Mouse (Mus musculus) retina, embryonic 14.5 days (tissue): Measurements from ENCODE around the gene Ackr3.
A peak's percentile ranks its signal among the peaks of the same experiment; 100 is the strongest.

Source experiments
- DNase-seq: peaks from one replicate; pipeline ENCODE4 v3.0.0-alpha.2; 2015; ENCODE audit warnings: low spot score

Ackr3 gene

DNA sequence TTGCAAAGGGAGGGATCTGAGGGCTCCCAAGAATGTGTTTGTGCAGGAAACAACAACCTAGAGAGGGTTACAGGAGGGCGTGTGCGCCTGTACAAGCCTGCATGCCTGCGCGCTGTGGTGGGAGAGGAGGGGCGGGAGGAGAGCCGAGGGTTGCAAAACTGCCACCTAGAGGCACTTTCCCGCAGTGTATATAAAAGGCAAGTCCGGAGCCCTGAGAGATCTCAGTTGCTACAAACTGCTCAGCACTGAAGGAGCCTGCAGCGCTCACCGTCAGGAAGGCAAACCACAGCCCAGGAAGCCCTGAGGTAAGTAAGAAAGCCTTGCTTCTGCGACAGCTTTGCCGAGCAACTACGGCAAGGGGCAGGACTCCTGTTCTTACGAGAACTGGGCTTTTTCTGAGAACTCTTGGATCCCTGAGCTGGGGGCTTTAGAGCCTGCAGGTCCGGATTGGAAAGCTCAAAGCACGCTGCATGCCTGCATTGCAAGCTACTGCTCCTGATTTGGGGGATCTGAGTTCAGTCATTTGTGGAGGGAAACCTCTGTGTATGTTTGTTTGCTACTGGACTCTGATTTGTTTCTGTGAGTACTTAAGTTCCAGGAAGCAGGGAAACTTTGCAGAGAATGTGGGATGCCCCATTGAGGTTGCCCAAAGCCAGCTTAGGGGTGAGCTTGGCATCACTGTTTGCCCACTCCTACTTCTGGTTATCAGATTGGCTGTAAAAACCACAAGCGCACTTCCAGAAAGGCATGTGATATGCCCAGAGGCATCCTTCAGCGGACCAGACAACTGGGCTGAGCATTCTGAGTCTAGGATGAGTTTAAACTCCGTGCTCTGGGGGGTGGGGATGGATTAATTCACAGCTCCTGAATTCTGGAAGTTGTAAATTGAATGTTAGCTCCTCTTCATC is at the start of gene Ackr3:
Gene Ackr3, plus strand, starts transcription at position 198 of the 908 bp plus-strand sequence.
- DNase-seq, result peak; percentile 91

DNA sequence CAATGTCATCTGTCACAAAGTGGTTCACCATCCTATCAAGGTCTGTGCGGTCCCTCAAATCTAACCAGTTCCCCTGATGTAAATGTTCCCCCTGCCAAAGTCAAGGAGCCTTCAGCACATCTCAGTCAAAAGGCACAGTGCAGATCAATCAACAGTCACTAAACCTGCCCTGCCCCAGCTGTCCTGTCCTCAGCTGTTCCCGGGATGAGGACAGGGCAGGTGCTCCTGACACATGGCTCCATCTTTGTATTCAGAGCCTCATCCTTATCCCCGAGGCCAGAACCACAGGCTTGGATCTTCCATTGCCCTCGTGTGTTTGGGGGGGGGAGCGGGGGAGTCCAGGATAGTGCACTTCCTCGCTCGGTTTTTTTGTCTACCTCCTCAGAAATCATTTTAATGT is 47.2 kb upstream of the Ackr3 start:
- DNase-seq, result no peak

DNA sequence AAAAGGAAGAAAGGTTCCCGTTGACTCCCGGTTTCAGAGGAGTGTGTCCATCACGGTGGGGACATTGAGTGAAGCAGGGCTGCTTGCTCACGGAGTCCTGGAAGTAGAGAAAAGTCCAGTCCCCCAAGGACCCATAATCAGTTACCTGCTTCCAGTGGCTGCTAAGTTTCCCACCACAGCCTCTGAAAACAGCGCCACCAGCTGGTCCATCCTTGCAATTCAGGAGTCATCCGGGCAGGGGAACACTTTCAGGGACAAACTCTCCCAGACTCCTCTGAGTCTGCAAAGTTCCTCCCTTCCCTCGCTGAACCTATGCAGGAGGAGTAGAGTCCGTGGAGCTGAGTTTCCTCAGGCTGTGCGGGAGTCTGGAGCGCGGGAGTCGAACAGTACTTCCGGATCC is 43.9 kb upstream of the Ackr3 start:
- DNase-seq, result peak; percentile 38

DNA sequence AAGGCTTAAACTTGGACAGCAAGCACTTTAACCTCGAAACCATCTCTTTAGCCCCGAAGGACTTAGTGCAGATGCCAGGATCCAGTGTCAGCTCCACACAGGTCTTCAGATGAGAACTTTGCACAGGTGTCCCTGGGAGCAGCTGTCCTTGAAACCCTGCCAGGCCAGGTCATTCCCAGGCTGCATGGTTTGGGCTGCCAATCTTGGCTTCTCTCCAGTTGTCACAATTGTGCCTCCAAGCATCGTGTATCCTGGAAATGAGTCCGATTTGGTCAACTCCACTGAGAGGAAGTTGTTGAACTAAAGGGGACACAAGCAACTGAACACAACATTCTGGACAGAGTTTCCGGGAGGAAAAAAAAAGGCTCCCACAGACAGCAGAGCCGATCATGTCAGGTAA is 42.2 kb upstream of the Ackr3 start:
- no peak for DNase-seq

DNA sequence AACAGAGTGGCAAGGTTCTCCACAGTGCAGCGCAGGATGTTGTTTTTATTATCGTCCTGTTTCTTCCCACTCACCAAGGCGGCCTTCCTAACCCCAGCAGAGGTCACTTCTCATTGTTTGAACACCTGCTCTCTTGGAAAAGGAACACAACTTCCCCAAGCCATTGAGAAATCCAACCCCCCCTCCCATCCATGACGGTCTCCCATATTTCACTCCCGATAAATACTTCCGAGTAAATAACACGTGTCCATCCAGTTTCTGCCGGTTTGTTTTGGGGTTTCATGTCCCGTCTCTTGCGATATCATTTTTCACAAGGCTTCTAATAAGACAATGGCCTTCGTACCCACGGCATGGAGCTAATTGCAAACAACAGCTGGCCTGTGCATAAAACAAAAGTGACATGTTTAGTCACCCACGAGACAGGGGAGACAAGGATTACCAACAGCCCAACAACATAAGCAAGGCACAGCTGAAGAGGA is 41.4 kb upstream of the Ackr3 start:
- DNase-seq, result peak; percentile 79

DNA sequence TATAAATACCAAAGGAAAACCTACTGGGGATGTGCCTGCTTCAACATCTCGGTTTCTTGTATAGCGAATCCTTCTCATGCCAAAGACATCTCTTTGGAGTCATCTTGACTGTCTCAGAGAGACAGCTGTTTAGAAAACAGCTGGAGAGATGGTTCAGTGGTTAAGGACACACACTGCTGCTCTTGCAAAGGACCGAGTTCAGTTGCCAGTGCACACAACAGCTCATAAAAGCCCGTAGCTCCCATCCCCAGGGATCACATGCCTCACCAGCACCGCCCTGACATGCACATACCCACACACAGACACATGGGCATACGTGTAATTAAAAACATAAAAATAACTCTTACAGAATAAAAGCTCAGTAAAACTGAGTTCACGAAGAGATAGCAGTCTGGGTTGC is 40.6 kb upstream of the Ackr3 start:
- DNase-seq, result no peak

DNA sequence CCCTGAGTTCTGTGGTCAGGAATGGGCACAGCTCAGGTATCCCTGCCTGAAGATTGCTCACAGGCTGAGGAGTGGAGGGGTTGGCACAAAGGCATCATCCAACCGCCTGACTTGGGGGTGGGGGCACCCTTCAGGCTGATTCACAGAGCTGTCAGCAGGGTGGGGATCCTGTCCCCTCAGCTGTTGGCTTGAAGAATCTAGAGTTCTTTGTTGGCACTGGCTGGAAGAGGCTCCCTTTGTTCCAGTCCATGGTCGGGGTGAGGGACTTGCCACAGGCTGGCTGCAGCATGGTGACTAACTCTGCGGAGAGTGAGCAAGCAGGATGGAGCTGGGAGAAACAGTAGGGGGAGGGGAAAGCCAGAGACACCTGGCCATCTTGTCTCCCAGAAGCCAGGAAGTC is 39.5 kb upstream of the Ackr3 start:
- no peak for DNase-seq

DNA sequence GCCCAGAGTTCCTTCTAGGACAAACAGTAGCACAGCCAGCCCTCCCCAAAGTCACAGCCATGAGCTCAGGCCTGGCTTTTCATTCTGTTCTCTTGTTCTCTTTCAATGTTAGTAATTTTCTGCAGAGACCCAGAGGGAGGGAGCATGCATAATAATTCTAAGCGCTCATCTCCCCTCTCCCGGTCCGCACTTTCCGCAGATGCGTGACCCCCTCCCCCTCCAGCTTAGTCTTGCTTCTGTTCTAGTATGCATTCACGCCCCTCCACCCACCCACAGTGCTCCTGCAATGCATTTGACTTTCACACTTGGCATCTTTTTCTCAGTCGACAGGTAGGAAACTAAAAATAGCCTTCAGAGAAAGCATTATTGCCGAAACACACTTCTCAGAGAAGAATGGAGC is 29.4 kb upstream of the Ackr3 start:
- DNase-seq, result no peak

DNA sequence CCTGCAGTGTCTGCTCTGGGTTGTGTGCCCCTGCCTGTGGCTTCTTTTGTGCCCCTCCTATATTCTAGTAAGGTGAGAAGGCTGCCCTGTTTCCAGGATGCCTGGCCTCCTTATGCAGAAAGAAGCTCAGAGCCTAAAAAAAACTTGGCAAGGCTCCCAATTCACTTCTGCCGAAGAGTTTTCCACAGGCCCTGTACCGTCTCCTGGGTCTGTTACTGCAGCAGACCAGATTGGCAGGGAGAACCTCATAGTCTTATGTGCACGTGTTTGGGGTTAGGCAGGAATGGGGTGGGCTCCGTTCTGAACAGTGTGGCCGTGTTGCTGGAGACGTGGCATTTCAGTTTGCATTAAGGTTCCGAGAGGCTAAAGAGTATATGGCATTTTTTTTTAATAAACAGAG is 27.6 kb upstream of the Ackr3 start:
- no peak for DNase-seq

DNA sequence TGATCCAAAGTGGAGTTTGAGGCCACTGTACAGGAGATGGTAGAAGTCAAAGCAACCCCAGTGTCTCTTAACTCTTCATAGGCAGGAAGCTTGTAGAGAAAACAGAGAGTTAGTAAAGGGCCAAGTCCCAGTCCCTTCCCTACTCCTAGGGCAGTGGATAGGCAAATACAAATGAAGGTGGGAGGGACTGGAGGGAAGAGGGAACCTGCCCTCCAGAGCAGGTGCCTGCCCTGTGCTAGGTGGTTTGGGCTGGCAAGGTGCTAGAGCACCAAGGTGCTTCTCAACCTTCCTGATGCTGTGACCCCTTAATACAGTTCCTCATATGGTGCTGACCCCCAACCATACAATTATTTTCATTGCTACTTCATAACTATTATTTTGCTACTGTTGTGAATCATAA is 26.2 kb upstream of the Ackr3 start:
- no peak for DNase-seq

DNA sequence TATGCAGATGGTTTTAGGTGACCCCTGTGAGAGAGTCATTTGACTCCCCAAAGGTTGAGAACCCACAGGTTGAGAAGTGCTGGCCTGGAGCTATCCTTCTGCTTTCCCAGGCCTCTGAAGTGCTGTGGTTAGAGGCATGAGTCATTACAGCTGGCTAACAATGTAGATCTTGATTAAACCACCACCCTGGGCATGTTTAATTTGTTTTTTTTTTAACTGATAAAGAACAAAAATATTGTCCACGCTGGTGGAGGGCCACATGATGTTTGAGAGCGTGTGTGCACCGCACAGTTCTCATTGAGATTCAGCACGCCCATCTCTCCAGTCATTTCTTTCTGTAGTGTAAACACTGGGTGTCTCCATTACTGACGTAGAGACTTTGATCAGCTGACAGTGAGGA is 25.8 kb upstream of the Ackr3 start:
- DNase-seq, result no peak

DNA sequence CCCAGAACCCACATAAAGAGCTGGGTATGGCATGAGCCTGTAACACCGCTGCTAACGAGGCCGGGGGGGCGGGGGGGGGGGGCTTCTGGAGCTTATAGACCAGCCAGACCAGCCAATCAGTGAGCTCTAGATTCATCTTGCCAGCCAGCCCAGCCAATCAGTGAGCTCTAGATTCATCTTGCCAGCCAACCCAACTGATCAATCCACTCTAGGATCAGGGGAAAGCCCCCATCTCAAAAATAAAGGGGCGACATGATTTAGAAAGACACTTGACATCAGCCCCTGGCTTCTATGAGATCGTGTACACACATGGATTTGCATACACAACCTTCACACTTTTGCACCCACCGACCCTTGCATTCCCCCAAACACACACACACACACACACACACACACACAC is 23.3 kb upstream of the Ackr3 start:
- DNase-seq, result no peak

DNA sequence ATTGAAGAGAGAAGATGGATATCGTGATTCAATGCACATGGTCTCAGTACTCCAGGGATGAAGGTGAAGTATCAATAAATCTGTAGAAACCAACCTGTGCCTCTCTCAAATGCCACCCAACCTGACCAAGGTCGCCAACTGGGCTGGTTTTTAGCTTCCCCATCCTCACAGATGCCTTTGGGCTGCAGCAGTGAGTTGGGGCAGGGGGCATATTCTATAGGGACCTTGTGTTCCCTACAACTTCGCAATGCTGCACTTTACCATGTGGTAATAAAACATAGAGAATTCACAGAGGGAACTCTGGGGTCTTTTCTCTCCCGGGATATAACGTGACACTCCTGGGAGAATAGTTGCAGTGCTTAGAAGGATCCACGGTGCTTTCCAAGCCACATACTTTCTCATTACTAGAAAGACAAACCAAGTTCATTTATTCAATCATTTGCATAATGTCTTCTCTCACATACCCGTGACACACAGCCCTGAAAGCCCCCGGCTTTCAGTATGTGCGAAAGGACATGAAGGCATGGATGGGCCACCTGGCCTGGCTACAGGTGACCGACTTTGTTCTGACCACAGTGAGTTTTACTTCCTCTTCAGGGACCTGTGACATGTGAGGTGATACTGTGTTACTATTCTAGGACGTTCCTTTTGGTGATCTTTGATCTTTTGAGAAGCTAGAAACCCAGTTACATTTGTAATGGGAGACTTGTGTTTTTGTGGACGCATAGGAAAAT is 22.6 kb upstream of the Ackr3 start:
- DNase-seq, result no peak

DNA sequence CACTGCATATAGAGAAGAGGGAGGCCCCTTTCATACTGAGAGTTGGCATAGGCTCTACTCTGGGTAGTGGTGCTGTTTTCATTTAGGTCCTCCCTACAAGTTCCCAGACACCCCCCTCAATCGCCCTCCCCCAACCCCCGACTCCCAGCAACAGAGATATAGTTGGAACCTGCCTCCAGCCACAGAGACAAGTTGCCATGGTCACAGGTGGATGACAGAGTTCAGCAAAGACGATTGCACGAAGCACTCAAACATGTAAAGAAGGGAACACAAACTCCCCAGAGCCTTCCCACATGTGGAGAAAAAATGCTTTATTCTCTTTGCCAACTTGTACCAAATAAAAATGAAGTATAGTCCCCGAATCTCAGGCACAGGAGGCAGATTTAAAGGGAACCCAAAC is 21.3 kb upstream of the Ackr3 start:
- no peak for DNase-seq

DNA sequence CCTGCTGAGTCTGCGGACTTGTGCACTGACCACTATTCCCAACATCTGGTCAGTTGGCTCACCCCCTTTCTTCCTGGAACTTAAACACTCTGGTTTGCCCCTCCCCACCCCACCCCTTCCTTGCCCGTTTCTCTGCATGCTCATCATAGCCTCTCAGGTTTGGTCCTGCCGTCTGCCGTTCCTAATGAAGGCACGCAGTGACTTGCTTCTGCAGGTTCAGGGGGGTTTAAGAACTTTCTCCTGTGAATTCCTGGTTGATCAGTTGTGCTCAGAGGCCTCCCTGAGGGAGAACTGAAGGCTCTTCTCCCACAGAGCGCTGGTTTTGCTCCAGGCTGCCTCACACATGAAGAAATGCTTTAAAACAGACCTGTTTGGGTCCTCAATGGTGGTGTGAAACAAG is 20.2 kb upstream of the Ackr3 start:
- no peak for DNase-seq

DNA sequence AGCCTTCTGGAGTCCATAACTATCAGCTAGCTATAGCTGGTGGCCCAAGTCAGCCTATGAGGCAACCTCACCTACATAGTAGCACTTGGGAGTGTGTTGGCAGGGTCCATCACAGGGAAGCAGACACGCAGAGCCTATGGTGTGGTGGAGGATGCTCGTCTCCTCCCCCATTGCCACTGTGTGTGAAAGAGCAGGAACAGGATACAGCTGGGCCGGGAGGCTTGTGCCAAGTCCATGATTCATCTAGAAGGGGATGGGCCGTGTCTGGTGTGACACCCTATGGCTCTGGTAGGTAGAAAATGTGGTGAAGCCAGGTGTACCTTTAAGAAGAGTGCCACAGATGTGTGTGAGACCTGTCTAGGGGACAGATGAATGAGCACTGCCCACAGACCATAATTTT is 17.6 kb upstream of the Ackr3 start:
- DNase-seq, result no peak

DNA sequence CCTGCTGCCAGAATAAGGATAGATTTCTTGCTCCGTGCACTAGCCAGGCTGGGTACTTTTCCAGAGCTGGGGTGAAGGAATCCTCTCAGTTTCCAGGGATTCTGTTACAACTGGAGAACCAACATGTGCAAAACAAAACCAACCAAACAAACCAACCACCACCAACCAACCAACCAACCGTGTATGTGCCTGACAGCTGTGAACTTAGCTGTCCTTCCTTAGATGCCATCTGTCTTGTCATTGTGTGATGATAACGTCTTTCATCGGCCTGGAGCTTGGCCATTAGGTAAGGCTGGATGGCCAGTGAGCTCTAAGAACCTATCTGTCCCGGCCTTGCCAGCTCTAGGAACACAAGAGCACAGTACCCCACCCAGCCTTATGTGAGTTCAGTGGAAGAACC is 16.9 kb upstream of the Ackr3 start:
- DNase-seq, result no peak

DNA sequence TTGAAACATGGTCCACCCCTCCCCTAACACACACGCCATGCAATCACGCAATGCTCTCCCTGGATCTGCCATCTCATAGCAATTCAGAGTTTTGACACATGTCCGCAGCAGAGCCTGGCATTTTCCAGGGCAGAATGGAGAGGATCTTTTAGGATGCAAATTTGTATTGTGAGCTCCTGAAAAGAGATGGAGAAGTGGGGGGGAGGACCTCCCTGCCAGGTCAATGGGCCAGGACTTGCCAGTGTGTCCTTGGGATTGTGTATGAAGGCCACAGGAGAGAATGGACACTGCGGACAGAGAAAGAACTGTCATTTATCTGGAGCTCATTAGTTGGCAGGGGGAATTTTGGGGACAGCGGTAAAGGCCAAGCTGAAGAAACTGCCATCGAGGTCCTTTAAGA is 14.7 kb upstream of the Ackr3 start:
- DNase-seq, result no peak

DNA sequence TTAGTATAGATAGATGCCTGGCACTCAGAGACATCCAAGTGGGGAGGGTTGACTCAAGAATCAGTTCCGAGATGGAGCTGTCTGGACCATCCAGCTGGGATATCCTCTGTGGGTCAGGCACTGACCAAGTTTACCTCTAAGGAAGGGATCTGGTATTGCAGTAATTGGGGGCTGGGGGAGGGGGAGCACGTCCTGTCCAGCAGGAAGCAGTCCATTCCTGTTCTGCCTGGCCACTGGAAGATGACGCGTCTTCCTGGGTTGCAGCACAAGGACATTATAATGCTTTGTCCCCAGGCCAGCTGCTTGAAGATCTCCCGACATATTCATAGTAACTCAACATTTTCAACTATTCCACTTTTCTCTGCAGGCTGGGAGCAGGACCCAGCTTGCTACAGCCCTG is 2.5 kb upstream of the Ackr3 start:
- no peak for DNase-seq

DNA sequence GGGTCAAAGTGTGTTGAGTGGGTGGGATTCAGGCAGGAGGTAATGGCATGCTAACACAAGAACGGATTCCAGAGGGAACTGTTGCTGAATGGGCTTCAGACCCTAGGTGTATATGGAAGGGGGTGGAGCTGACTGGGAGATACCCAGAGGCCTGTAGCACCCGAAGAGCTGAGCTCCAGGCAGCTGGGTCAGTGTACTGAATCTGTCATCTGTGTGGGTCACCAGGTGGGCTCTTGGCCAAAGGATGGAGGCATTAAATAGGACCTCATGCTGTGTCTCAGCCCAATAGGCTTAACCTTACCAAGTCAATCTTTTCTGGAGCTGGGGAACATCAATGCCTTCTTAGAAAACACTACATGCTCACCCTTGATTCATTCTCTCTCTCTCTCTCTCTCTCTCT is 2.1 kb upstream of the Ackr3 start:
- DNase-seq, result no peak

DNA sequence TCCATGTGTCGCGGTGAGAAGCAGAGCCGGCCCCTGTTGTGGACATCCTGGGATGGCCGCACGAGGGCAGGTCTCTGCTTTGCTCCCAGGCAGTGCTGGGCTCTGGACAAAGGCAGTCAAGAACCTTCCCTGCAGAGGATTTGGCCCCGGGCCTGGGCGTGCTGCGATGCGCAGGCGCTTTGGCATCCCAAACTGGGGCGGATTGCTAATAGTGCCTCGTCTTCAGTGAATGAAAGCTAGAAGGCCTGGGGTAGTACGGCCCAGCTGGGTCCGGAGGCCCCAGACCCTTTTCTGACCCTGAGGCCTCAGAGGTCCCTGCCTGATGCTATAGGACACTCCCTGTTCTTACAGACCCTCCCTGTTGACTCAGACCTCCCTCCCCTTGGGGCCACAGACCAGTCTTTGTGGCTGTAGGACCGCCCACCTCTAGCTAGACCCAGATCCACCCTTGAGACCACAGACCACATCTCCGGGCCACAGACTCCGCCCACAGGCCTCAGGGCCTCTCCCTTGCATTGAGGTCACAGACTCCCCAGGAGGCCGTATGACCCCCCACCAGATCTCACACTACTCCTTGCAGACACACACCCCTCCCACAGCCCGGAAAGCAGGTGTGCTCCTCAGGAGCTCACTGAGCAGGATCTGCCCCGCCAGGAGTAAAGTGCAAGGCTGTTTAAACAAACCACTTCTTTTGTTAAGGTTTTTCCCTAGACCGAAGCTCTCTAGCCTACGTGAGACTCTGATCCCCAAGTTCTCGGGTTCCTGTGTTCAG is 1.4 kb upstream of the Ackr3 start:
- peak; percentile 70 for DNase-seq

DNA sequence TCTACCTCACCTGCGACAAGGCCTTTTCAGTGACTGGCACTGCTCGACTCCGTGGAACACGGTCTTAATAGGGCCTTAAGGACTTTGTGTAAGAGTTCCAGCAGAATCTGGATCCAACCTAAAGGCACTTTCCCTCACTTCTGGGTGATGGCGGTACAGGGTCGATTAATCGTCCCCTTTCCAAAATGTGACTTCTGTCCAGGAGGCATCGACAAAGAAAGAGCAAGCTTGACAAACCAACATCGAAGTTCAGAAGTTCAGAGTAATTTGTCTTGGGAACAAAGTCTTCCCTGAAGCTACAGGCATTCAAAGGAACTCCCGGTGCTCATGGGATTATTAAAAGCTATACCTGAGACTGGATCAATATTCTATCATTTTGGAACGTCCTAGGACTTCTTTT is 439 bp upstream of the Ackr3 start:
- DNase-seq, result no peak

DNA sequence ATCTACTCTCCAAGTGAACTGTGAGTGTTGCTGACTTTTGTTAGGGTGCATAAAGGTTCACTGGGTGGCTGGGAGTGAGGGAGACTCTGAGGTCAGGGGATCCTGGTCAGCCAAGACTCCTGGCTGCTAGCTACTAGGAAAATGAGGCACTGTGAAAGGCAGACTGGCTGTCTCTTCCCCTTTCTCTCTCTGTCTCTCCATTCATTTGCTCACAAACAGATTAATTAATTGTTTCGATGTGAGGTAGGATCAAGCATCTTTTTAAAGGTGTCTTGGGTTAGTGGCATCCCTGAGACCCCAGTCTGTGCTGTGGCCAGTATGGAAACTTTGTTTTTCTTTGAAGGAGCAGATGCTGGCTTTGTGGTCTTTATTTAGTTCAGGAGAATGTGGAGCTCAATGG is 1.0 kb downstream of the Ackr3 start:
- DNase-seq, result no peak
